ENCODE assay signal across 7 mouse cellular contexts in the genomic region with DNA sequence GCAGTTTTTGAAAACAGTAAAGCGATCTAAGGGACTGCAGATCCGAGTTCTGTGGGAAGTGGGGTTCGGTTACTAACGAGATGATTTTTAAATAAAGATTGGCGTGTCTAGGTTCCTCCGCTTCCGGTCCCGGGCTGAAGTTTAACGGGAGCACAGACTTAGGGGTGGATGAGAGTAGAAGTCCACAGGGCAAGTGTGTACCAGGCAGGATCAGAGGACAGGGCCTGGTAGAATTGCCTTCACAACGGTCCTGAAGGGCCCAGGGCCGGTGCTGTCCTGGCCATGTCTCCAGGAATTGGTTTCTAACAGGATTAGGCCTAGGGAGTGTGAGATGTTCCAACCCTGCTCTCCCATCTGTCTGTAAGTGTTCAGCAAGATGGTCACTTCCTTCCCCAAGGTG. TPM values are rescaled to one million over a fixed set of nuclear protein-coding genes. Genes with fewer than 3 reads are reported as not detected.
DNase-seq lines count a peak whose midpoint lies in the region; ATAC-seq and TF ChIP-seq lines count a peak whose summit lies in the region.

No protein-coding gene starts in this region.

- 23% methylated on average over 11 of the region's 11 CpGs for WGBS in spleen, adult 2 months
- under 1% methylated on average over 11 of the region's 11 CpGs for WGBS in embryonic facial prominence, embryonic 13.5 days
- WGBS in hindbrain, embryonic 11.5 days, result 1% methylated on average over 11 of the region's 11 CpGs
- WGBS in liver, embryonic 11.5 days, result 4% methylated on average over 11 of the region's 11 CpGs
- WGBS in stomach, embryonic 16.5 days, result 3% methylated on average over 11 of the region's 11 CpGs

- no peak for TF ChIP-seq POLR2A in spleen, adult 2 months (IDR thresholded peaks at IDR 0.05; ENCODE audit: low read depth, low read length)

- ATAC-seq in embryonic facial prominence, embryonic 13.5 days (ENCODE audit: insufficient number of reproducible peaks, insufficient read depth, low FRiP score, low TSS enrichment, low read depth), result no peak
- peak; percentile 12; the same call in 1 of the 2 replicates for ATAC-seq in hindbrain, embryonic 11.5 days (ENCODE audit: low FRiP score)
- ATAC-seq in liver, embryonic 11.5 days (replicated peaks; ENCODE audit: low FRiP score), result 0 out of 2 replicates have a peak, but pooled peaks have one; percentile 29
- no peak for ATAC-seq in stomach, embryonic 16.5 days (ENCODE audit: insufficient read depth, low FRiP score)

- no peak for TF ChIP-seq CTCF in spleen, adult 2 months (IDR thresholded peaks at IDR 0.05; ENCODE audit: extremely low read depth, insufficient read depth, insufficient read length, insufficient replicate concordance)

- H3K4me3 ChIP-seq in spleen, adult 2 months (ENCODE audit: extremely low read depth, insufficient read depth, insufficient read length), result peak overlapping the region; percentile 5; the same call in 1 of the 2 replicates
- H3K4me3 ChIP-seq in embryonic facial prominence, embryonic 13.5 days, result peak overlapping the region; percentile 67
- peak overlapping the region; percentile 61 for H3K4me3 ChIP-seq in hindbrain, embryonic 11.5 days (ENCODE audit: low read depth, low read length)
- H3K4me3 ChIP-seq in liver, embryonic 11.5 days (ENCODE audit: low read depth, low read length), result peak overlapping the region; percentile 63
- peak overlapping the region; percentile 66 for H3K4me3 ChIP-seq in stomach, embryonic 16.5 days (replicated peaks; ENCODE audit: low read length)

- no peaks in the 10 kb centered on the region for H3K4me1 ChIP-seq in spleen, adult 2 months (ENCODE audit: control insufficient read depth, insufficient read depth, insufficient read length)
- H3K4me1 ChIP-seq in embryonic facial prominence, embryonic 13.5 days, result peaks cover 34% of the 10 kb centered on the region
- H3K4me1 ChIP-seq in hindbrain, embryonic 11.5 days (replicated peaks; ENCODE audit: control insufficient read depth, insufficient read depth, low read length), result peaks cover 7% of the 10 kb centered on the region; the same call in 1 of the 2 replicates
- H3K4me1 ChIP-seq in liver, embryonic 11.5 days (replicated peaks; ENCODE audit: control insufficient read depth, insufficient read depth, low read length), result peaks cover 3% of the 10 kb centered on the region; the same call in 1 of the 2 replicates
- H3K4me1 ChIP-seq in stomach, embryonic 16.5 days (ENCODE audit: control insufficient read depth, insufficient read depth, low read length), result peaks cover 21% of the 10 kb centered on the region

- H3K9ac ChIP-seq in embryonic facial prominence, embryonic 13.5 days, result peak overlapping the region; percentile 84
- peak overlapping the region; percentile 72 for H3K9ac ChIP-seq in hindbrain, embryonic 11.5 days (ENCODE audit: low read depth, low read length)
- peak overlapping the region; percentile 68 for H3K9ac ChIP-seq in liver, embryonic 11.5 days (ENCODE audit: low read depth, low read length)
- H3K9ac ChIP-seq in stomach, embryonic 16.5 days (ENCODE audit: low read length), result peak overlapping the region; percentile 69

- no peaks in the 10 kb centered on the region for H3K9me3 ChIP-seq in embryonic facial prominence, embryonic 13.5 days
- H3K9me3 ChIP-seq in hindbrain, embryonic 11.5 days (ENCODE audit: control insufficient read depth, low read length), result no peaks in the 10 kb centered on the region
- H3K9me3 ChIP-seq in liver, embryonic 11.5 days (ENCODE audit: control insufficient read depth, low read length), result no peaks in the 10 kb centered on the region
- H3K9me3 ChIP-seq in stomach, embryonic 16.5 days (replicated peaks; ENCODE audit: control insufficient read depth, low read length), result no peaks in the 10 kb centered on the region

- peak overlapping the region; percentile 45; the same call in 1 of the 2 replicates for H3K27ac ChIP-seq in spleen, adult 2 months (ENCODE audit: insufficient read depth, low read length)
- H3K27ac ChIP-seq in embryonic facial prominence, embryonic 13.5 days, result peak overlapping the region; percentile 98
- H3K27ac ChIP-seq in hindbrain, embryonic 11.5 days (ENCODE audit: low read depth, low read length), result peak overlapping the region; percentile 68
- H3K27ac ChIP-seq in liver, embryonic 11.5 days (ENCODE audit: low read depth, low read length), result peak overlapping the region; percentile 30; the same call in 1 of the 2 replicates
- peak overlapping the region; percentile 92 for H3K27ac ChIP-seq in stomach, embryonic 16.5 days (ENCODE audit: low read length)

- H3K27me3 ChIP-seq in spleen, adult 2 months (ENCODE audit: control insufficient read depth, insufficient read depth, low read length), result no peaks in the 10 kb centered on the region
- no peaks in the 10 kb centered on the region for H3K27me3 ChIP-seq in embryonic facial prominence, embryonic 13.5 days
- H3K27me3 ChIP-seq in hindbrain, embryonic 11.5 days (ENCODE audit: control insufficient read depth, insufficient read depth, low read length), result no peaks in the 10 kb centered on the region
- H3K27me3 ChIP-seq in liver, embryonic 11.5 days (replicated peaks; ENCODE audit: control insufficient read depth, insufficient read depth, low read length), result no peaks in the 10 kb centered on the region
- H3K27me3 ChIP-seq in stomach, embryonic 16.5 days (ENCODE audit: control insufficient read depth, insufficient read depth, low read length), result no peaks in the 10 kb centered on the region

- H3K36me3 ChIP-seq in spleen, adult 2 months (ENCODE audit: control insufficient read depth, insufficient read depth, low read length), result no peaks in the 10 kb centered on the region
- peaks cover 28% of the 10 kb centered on the region for H3K36me3 ChIP-seq in embryonic facial prominence, embryonic 13.5 days
- H3K36me3 ChIP-seq in hindbrain, embryonic 11.5 days (ENCODE audit: control insufficient read depth, insufficient read depth, low read length), result no peaks in the 10 kb centered on the region; the same call in 1 of the 2 replicates
- no peaks in the 10 kb centered on the region for H3K36me3 ChIP-seq in liver, embryonic 11.5 days (ENCODE audit: control insufficient read depth, insufficient read depth, low read length)
- H3K36me3 ChIP-seq in stomach, embryonic 16.5 days (ENCODE audit: control insufficient read depth, insufficient read depth, low read length), result no peaks in the 10 kb centered on the region

- no peak for DNase-seq in spleen, adult 2 months (ENCODE audit: low read depth in 1 of 2, low spot score in 2 of 2)
- no peak for DNase-seq in spleen, postnatal 14 days (ENCODE audit: low spot score in 2 of 2)
- DNase-seq in hindbrain, embryonic 11.5 days (ENCODE audit: low spot score), result no peak
- peak; percentile 33 for DNase-seq in liver, embryonic 11.5 days (ENCODE audit: low spot score)
- no peak for DNase-seq in right cerebral cortex, postnatal 10 days (ENCODE audit: low spot score in 2 of 2)

- H3K4me2 ChIP-seq in embryonic facial prominence, embryonic 13.5 days, result peak overlapping the region; percentile 84
- H3K4me2 ChIP-seq in hindbrain, embryonic 11.5 days (replicated peaks; ENCODE audit: low read depth, low read length), result peak overlapping the region; percentile 77
- H3K4me2 ChIP-seq in liver, embryonic 11.5 days, result peak overlapping the region; percentile 83
- peak overlapping the region; percentile 78 for H3K4me2 ChIP-seq in stomach, embryonic 16.5 days (ENCODE audit: low read depth, low read length)

RNA-seq across cellular contexts. Expression of a gene that starts 0.8 kb away (rescaled TPM):
- polyA plus RNA-seq in spleen, adult 2 months (2012; rRNA removed), result 1.7 and 2.1 TPM in 2 replicates
- polyA plus RNA-seq in embryonic facial prominence, embryonic 13.5 days (2015; fragmentation: Nextera tagmentation; extraction: Ambion mirVana), result 26.4 and 31.7 TPM in 2 replicates
- 12.0 and 14.5 TPM in 2 replicates for polyA plus RNA-seq in hindbrain, embryonic 11.5 days (2014; fragmentation: Nextera tagmentation; extraction: Ambion mirVana)
- polyA plus RNA-seq in liver, embryonic 11.5 days (2014; fragmentation: Nextera tagmentation; extraction: Ambion mirVana), result 5.0 and 6.2 TPM in 2 replicates
- 13.3 and 18.3 TPM in 2 replicates for polyA plus RNA-seq in stomach, embryonic 16.5 days (2015; fragmentation: Nextera tagmentation; extraction: Ambion mirVana)

RNA-seq across cellular contexts. Expression of a gene that starts 17.8 kb away (rescaled TPM):
- not detected in 2 replicates for polyA plus RNA-seq in spleen, adult 2 months (2012; rRNA removed)
- polyA plus RNA-seq in embryonic facial prominence, embryonic 13.5 days (2015; fragmentation: Nextera tagmentation; extraction: Ambion mirVana), result not detected in 2 replicates
- not detected in 2 replicates for polyA plus RNA-seq in hindbrain, embryonic 11.5 days (2014; fragmentation: Nextera tagmentation; extraction: Ambion mirVana)
- not detected in 2 replicates for polyA plus RNA-seq in liver, embryonic 11.5 days (2014; fragmentation: Nextera tagmentation; extraction: Ambion mirVana)
- 2.2 and 2.9 TPM in 2 replicates for polyA plus RNA-seq in stomach, embryonic 16.5 days (2015; fragmentation: Nextera tagmentation; extraction: Ambion mirVana)

RNA-seq across cellular contexts. Expression of a gene that starts 54.5 kb away (rescaled TPM):
- 6.7 and 12.2 TPM in 2 replicates for polyA plus RNA-seq in spleen, adult 2 months (2012; rRNA removed)
- 31.6 and 31.7 TPM in 2 replicates for polyA plus RNA-seq in embryonic facial prominence, embryonic 13.5 days (2015; fragmentation: Nextera tagmentation; extraction: Ambion mirVana)
- polyA plus RNA-seq in hindbrain, embryonic 11.5 days (2014; fragmentation: Nextera tagmentation; extraction: Ambion mirVana), result 27.2 and 31.8 TPM in 2 replicates
- 36.5 and 39.7 TPM in 2 replicates for polyA plus RNA-seq in liver, embryonic 11.5 days (2014; fragmentation: Nextera tagmentation; extraction: Ambion mirVana)
- polyA plus RNA-seq in stomach, embryonic 16.5 days (2015; fragmentation: Nextera tagmentation; extraction: Ambion mirVana), result 27.3 and 28.6 TPM in 2 replicates

Comparison
In these comparisons a context has a peak if more than half of its experiments do, and no peak if none do; other contexts are left out.
1. H3K27ac ChIP-seq: peak in every context shown above with its lines; median percentile 98 in embryonic facial prominence, embryonic 13.5 days; 92 in stomach, embryonic 16.5 days; 68 in hindbrain, embryonic 11.5 days; 45 in spleen, adult 2 months; 30 in liver, embryonic 11.5 days.
2. H3K4me3 ChIP-seq: peak in every context shown above with its lines; median percentile 67 in embryonic facial prominence, embryonic 13.5 days; 66 in stomach, embryonic 16.5 days; 63 in liver, embryonic 11.5 days; 61 in hindbrain, embryonic 11.5 days; 5 in spleen, adult 2 months.
3. ATAC-seq: peak in hindbrain, embryonic 11.5 days (single experiment) and liver, embryonic 11.5 days (single experiment); none in embryonic facial prominence, embryonic 13.5 days (single experiment) and stomach, embryonic 16.5 days (single experiment).
4. Peak in every context shown above with its lines, with median percentiles within 50 percentile points of each other: H3K4me2 ChIP-seq and H3K9ac ChIP-seq.